Mouse (Mus musculus) MEL (cell line): ENCODE data around the gene Gm7075.
"Not testable (repeated sequence)": the region's sequence is repeated elsewhere in the genome, so short reads cannot be mapped to it uniquely, and the experiment has no call there.

Source experiments
- CTCF ChIP-seq, 3 experiments: IDR thresholded peaks in 2 of 3; conservative IDR thresholded peaks in 1 of 3; 2 replicates each; pipeline ENCODE4 v1.5.1; 2011 to 2012; ENCODE audit warnings: low read length in 3 of 3, low read depth in 2 of 3, mild to moderate bottlenecking in 2 of 3, improper control_type of control experiment in 1 of 3, inconsistent platforms in 1 of 3, mixed read lengths in 1 of 3, moderate library complexity in 1 of 3; ENCODE audit not compliant: control insufficient read depth in 1 of 3, insufficient read depth in 1 of 3, poor library complexity in 1 of 3, severe bottlenecking in 1 of 3
- EP300 ChIP-seq, 2 experiments: IDR thresholded peaks; 2 replicates each; pipeline ENCODE4 v1.6.1; 2011; ENCODE audit warnings: improper control_type of control experiment in 2 of 2, low read length in 2 of 2, low read depth in 1 of 2, mild to moderate bottlenecking in 1 of 2
- HCFC1 ChIP-seq: IDR thresholded peaks from 2 replicates; pipeline ENCODE4 v1.6.1; 2012; ENCODE audit warnings: low read depth, mild to moderate bottlenecking, inconsistent platforms, low read length, improper control_type of control experiment, moderate library complexity
- MAZ ChIP-seq: IDR thresholded peaks from 2 replicates; pipeline ENCODE4 v1.6.1; 2012; ENCODE audit warnings: low read depth, mild to moderate bottlenecking, inconsistent platforms, low read length, improper control_type of control experiment
- POLR2AphosphoS2 ChIP-seq: IDR thresholded peaks from 2 replicates; pipeline ENCODE4 v1.6.1; 2011; ENCODE audit warnings: low read length, improper control_type of control experiment
- RAD21 ChIP-seq: IDR thresholded peaks from 2 replicates; pipeline ENCODE4 v1.6.1; 2011; ENCODE audit warnings: mild to moderate bottlenecking, low read depth, low read length, improper control_type of control experiment
- ZNF384 ChIP-seq: IDR thresholded peaks from 2 replicates; pipeline ENCODE4 v1.6.1; 2012; ENCODE audit warnings: low read depth, mild to moderate bottlenecking, inconsistent platforms, low read length, improper control_type of control experiment

- TF ChIP-seq CTCF (IDR thresholded peaks at IDR 0.05 in 2 of 3, conservative IDR thresholded peaks at IDR 0.05 in 1 of 3; ENCODE audit: control insufficient read depth in 1 of 3, insufficient read depth in 1 of 3, low read depth in 2 of 3, low read length in 3 of 3, poor library complexity in 1 of 3, severe bottlenecking in 1 of 3); POLR2AphosphoS2; EP300 (IDR thresholded peaks at IDR 0.05; ENCODE audit: low read depth in 1 of 2, low read length in 2 of 2); MAZ; HCFC1; RAD21; ZNF384: not testable (repeated sequence)
Measured at GRCm38 (mm10) chr10:63385897-63386296, 35.7 kb downstream of the Gm7075 start.
